Mouse (Mus musculus) embryonic facial prominence, embryonic 12.5 days (tissue): ENCODE data around the gene Prkn. TPM values are rescaled to one million over a fixed set of nuclear protein-coding genes. Genes with fewer than 3 reads are reported as not detected.
"Not testable (repeated sequence)": the region's sequence is repeated elsewhere in the genome, so short reads cannot be mapped to it uniquely, and the experiment has no call there.

Source experiments
- ATAC-seq: fragments of 200-750 bp; cut with Nextera tagmentation; 2 replicates; pipeline ENCODE4 v1.8.0; 2017; ENCODE audit not compliant: insufficient number of reproducible peaks, insufficient read depth, low FRiP score, low TSS enrichment
- H3K27ac ChIP-seq: fragments of 300-500 bp; sonication (generic); 2 replicates; pipeline ENCODE4 v1.5.1; 2016; ENCODE audit warnings: mild to moderate bottlenecking
- H3K27me3 ChIP-seq: fragments of 300-500 bp; sonication (generic); 2 replicates; pipeline ENCODE4 v1.6.1; 2016; ENCODE audit warnings: mild to moderate bottlenecking, moderate library complexity
- H3K36me3 ChIP-seq: fragments of 300-500 bp; sonication (generic); 2 replicates; pipeline ENCODE4 v1.6.1; 2016; ENCODE audit warnings: mild to moderate bottlenecking
- H3K4me1 ChIP-seq: fragments of 300-500 bp; sonication (generic); 2 replicates; pipeline ENCODE4 v1.6.1; 2016
- H3K4me2 ChIP-seq: fragments of 300-500 bp; sonication (generic); replicated peaks from 2 replicates; pipeline ENCODE4 v1.6.1; 2016; ENCODE audit warnings: mild to moderate bottlenecking, moderate library complexity
- H3K4me3 ChIP-seq: fragments of 300-500 bp; sonication (generic); 2 replicates; pipeline ENCODE4 v1.5.1; 2016; ENCODE audit warnings: mild to moderate bottlenecking
- H3K9ac ChIP-seq: fragments of 300-500 bp; sonication (generic); 2 replicates; pipeline ENCODE4 v1.6.1; 2016; ENCODE audit warnings: mild to moderate bottlenecking, moderate library complexity
- H3K9me3 ChIP-seq: fragments of 300-500 bp; sonication (generic); 2 replicates; pipeline ENCODE4 v1.6.1; 2016; ENCODE audit warnings: mild to moderate bottlenecking, moderate library complexity
- WGBS: fragments of 180-500 bp; shearing (Covaris S2); methylation state at CpG from one replicate; pipeline ENCODE4 v1.1.7; 2016; 5-methylcytosine and 5-hydroxymethylcytosine counted together
- polyA plus RNA-seq: library from polyadenylated mRNA; unstranded; fragments of >200 nt; fragmentation: Nextera tagmentation; extraction: Ambion mirVana; gene quantifications from 2 replicates; pipeline ENCODE4 v1.2.1, GENCODE M21; 2016

Prkn gene
- polyA plus RNA-seq, 1 experiment from 2014 or later = 1.8 TPM

GRCm38 (mm10) chr17:11990386-11991087, 1150.4 kb downstream of the Prkn start:
- Histone ChIP-seq H3K36me3 (no peaks in the 10 kb centered on the region), H3K4me1 (peaks cover 22% of the 10 kb centered on the region), H3K4me3 (no peak overlapping the region), H3K9ac (no peak overlapping the region), H3K9me3 (no peaks in the 10 kb centered on the region), H3K4me2 (no peak overlapping the region), H3K27me3 (0 out of 2 replicates have a peak, but pooled peaks cover 3% of the 10 kb centered on the region), H3K27ac (peak overlapping the region; percentile 80; the same call in 1 of the 2 replicates)
- WGBS = 33% methylated on average over 11 of the region's 11 CpGs
- ATAC-seq = no peak

GRCm38 (mm10) chr17:11993249-11993648, 1153.1 kb downstream of the Prkn start:
- H3K9ac ChIP-seq = no peak overlapping the region
- ATAC-seq = no peak
- WGBS = 34% methylated on average over 8 of the region's 8 CpGs
- 0 out of 2 replicates have a peak, but pooled peaks cover under 1% of the 10 kb centered on the region for H3K27me3 ChIP-seq
- H3K4me2 ChIP-seq = no peak overlapping the region
- no peak overlapping the region for H3K27ac ChIP-seq
- H3K36me3 ChIP-seq = no peaks in the 10 kb centered on the region
- H3K4me1 ChIP-seq = peaks cover 24% of the 10 kb centered on the region
- H3K4me3 ChIP-seq = no peak overlapping the region
- H3K9me3 ChIP-seq = no peaks in the 10 kb centered on the region

- 78% methylated on average over 3 of the region's 3 CpGs for WGBS
- Histone ChIP-seq H3K4me2 (no peak overlapping the region), H3K9me3 (no peaks in the 10 kb centered on the region), H3K4me1 (peaks cover 24% of the 10 kb centered on the region), H3K4me3 (no peak overlapping the region), H3K9ac (no peak overlapping the region), H3K36me3 (no peaks in the 10 kb centered on the region), H3K27ac (no peak overlapping the region), H3K27me3 (no peaks in the 10 kb centered on the region)
- ATAC-seq = no peak
These were observed 1154.1 kb downstream of the Prkn start for GRCm38 (mm10) chr17:11994252-11994651.

GRCm38 (mm10) chr17:11994754-11995153, 1154.6 kb downstream of the Prkn start:
- WGBS = 68% methylated on average over 3 of the region's 3 CpGs
- H3K27me3 ChIP-seq, ATAC-seq: not testable (repeated sequence)

GRCm38 (mm10) chr17:11995522-11995921, 1155.3 kb downstream of the Prkn start:
- H3K4me1 ChIP-seq = peaks cover 18% of the 10 kb centered on the region
- H3K27ac ChIP-seq = no peak overlapping the region
- no peak overlapping the region for H3K4me2 ChIP-seq
- H3K36me3 ChIP-seq = no peaks in the 10 kb centered on the region
- 85% methylated on average over 3 of the region's 3 CpGs for WGBS
- H3K27me3 ChIP-seq = no peaks in the 10 kb centered on the region
- H3K9me3 ChIP-seq = no peaks in the 10 kb centered on the region
- H3K9ac ChIP-seq = no peak overlapping the region
- no peak for ATAC-seq
- H3K4me3 ChIP-seq = no peak overlapping the region

More at GRCm38 (mm10) chr17:11994754-11995153, 1154.6 kb downstream of the Prkn start:
- H3K4me2 ChIP-seq, H3K27ac ChIP-seq, H3K36me3 ChIP-seq, H3K9me3 ChIP-seq, H3K9ac ChIP-seq, H3K4me3 ChIP-seq: not testable (repeated sequence)
- peaks cover 24% of the 10 kb centered on the region for H3K4me1 ChIP-seq

GRCm38 (mm10) chr17:11996311-11996710, 1156.1 kb downstream of the Prkn start:
- 70% methylated on average over 9 of the region's 9 CpGs for WGBS
- H3K9ac ChIP-seq = no peak overlapping the region
- no peak overlapping the region for H3K27ac ChIP-seq
- no peak overlapping the region for H3K4me2 ChIP-seq
- H3K9me3 ChIP-seq = no peaks in the 10 kb centered on the region
- no peaks in the 10 kb centered on the region for H3K27me3 ChIP-seq
- no peak overlapping the region for H3K4me3 ChIP-seq
- ATAC-seq = no peak
- H3K36me3 ChIP-seq = no peaks in the 10 kb centered on the region
- H3K4me1 ChIP-seq = peaks cover 10% of the 10 kb centered on the region

- Histone ChIP-seq H3K4me1 (peaks cover 2% of the 10 kb centered on the region; the same call in 1 of the 2 replicates), H3K4me3 (no peak overlapping the region), H3K4me2 (no peak overlapping the region), H3K9ac (no peak overlapping the region), H3K27me3 (no peaks in the 10 kb centered on the region), H3K9me3 (no peaks in the 10 kb centered on the region), H3K27ac (no peak overlapping the region), H3K36me3 (no peaks in the 10 kb centered on the region)
- ATAC-seq = no peak
- WGBS = 79% methylated on average over 9 of the region's 9 CpGs
These were observed 1160.1 kb downstream of the Prkn start for GRCm38 (mm10) chr17:12000285-12000684.

GRCm38 (mm10) chr17:12021326-12021725, 1181.1 kb downstream of the Prkn start:
- Histone ChIP-seq H3K27me3 (no peaks in the 10 kb centered on the region), H3K4me3 (no peak overlapping the region), H3K4me2 (no peak overlapping the region), H3K9ac (no peak overlapping the region), H3K27ac (no peak overlapping the region), H3K36me3 (no peaks in the 10 kb centered on the region), H3K4me1 (no peaks in the 10 kb centered on the region), H3K9me3 (0 out of 2 replicates have a peak, but pooled peaks cover 4% of the 10 kb centered on the region)
- WGBS = 48% methylated on average over 3 of the region's 3 CpGs
- ATAC-seq = no peak

GRCm38 (mm10) chr17:12029362-12029761, 1189.2 kb downstream of the Prkn start:
- H3K27me3 ChIP-seq = no peaks in the 10 kb centered on the region
- H3K9ac ChIP-seq = no peak overlapping the region
- WGBS = 63% methylated on average over 5 of the region's 5 CpGs
- no peaks in the 10 kb centered on the region for H3K36me3 ChIP-seq
- no peaks in the 10 kb centered on the region for H3K9me3 ChIP-seq
- H3K27ac ChIP-seq = no peak overlapping the region
- peaks cover 15% of the 10 kb centered on the region; the same call in 1 of the 2 replicates for H3K4me1 ChIP-seq
- ATAC-seq = no peak
- no peak overlapping the region for H3K4me2 ChIP-seq
- no peak overlapping the region for H3K4me3 ChIP-seq

GRCm38 (mm10) chr17:12029921-12030461, 1189.8 kb downstream of the Prkn start:
- no peaks in the 10 kb centered on the region for H3K27me3 ChIP-seq
- no peak overlapping the region for H3K9ac ChIP-seq
- no peaks in the 10 kb centered on the region for H3K36me3 ChIP-seq
- no peak for ATAC-seq
- 14% methylated on average over 14 of the region's 14 CpGs for WGBS
- no peak overlapping the region for H3K27ac ChIP-seq
- H3K4me2 ChIP-seq = peak overlapping the region; percentile 20
- H3K9me3 ChIP-seq = no peaks in the 10 kb centered on the region
- H3K4me3 ChIP-seq = no peak overlapping the region
- H3K4me1 ChIP-seq = peaks cover 15% of the 10 kb centered on the region; the same call in 1 of the 2 replicates

GRCm38 (mm10) chr17:12030556-12031160, 1190.5 kb downstream of the Prkn start:
- ATAC-seq = no peak
- WGBS = 12% methylated on average over 11 of the region's 11 CpGs
- Histone ChIP-seq H3K9me3 (no peaks in the 10 kb centered on the region), H3K4me2 (peak overlapping the region; percentile 20), H3K27ac (no peak overlapping the region), H3K4me1 (peaks cover 15% of the 10 kb centered on the region; the same call in 1 of the 2 replicates), H3K4me3 (no peak overlapping the region), H3K36me3 (no peaks in the 10 kb centered on the region), H3K27me3 (no peaks in the 10 kb centered on the region), H3K9ac (no peak overlapping the region; the same call in 1 of the 2 replicates)
